Comparison of ENCODE assay signal across 26 mouse cellular contexts in the genomic region with DNA sequence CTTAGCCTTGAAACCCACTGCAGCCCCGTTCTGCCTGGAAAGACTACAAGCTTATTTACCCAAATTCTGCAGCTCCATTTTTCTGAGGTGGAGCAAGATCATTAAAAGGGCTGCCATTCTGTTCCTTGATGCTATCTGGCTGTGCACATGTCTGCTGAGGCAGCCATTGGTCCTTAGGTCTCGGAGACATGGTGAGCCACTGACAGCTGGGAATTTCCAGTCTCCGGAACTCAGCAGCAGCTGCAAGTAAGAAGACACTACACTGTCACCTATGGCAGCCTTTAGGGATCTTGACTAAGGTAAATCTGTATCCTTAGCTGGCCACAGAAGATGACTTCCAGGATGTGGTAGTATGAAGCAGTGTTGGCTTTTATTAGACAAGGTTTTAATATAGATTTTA.
"Had no signal": no experiment of that assay in that cellular context is flagged by ENCODE, and none has a peak within 500 bp of the region (broad histone marks: within the 10 kb centered on the region; RNA-seq: fewer than 3 reads in every experiment).

No protein-coding gene starts in this region.

- H3K9ac ChIP-seq: embryonic facial prominence, embryonic 12.5 days; embryonic facial prominence, embryonic 13.5 days; embryonic facial prominence, embryonic 15.5 days; forebrain, embryonic 12.5 days; forebrain, embryonic 13.5 days; forebrain, embryonic 15.5 days; forebrain, postnatal 0 days had no signal

- ATAC-seq: forebrain, embryonic 13.5 days; forebrain, embryonic 14.5 days; forebrain, embryonic 15.5 days; forebrain, embryonic 16.5 days; forebrain, postnatal 0 days had no signal

- DNase-seq: cerebellum, adult 8-10 months; cerebellum, adult 9-10 months; cerebellum, adult 9-11 months; cerebellum, postnatal 10 days; cerebellum, postnatal 14 days; cerebellum, postnatal 25 days; cerebellum, postnatal 36 days; embryo, embryonic 11 days; forebrain, postnatal 0 days; gastrocnemius, adult 2 months; gastrocnemius, postnatal 10 days; gastrocnemius, postnatal 14 days; gastrocnemius, postnatal 25 days; gastrocnemius, postnatal 36 days; heart, adult 18-20 months; heart, adult 2 months had no signal

- H3K4me2 ChIP-seq: embryonic facial prominence, embryonic 12.5 days; embryonic facial prominence, embryonic 13.5 days; embryonic facial prominence, embryonic 15.5 days; forebrain, embryonic 12.5 days; forebrain, embryonic 13.5 days; forebrain, embryonic 15.5 days had no signal

- H3K4me3 ChIP-seq: embryonic facial prominence, embryonic 12.5 days; embryonic facial prominence, embryonic 13.5 days; embryonic facial prominence, embryonic 15.5 days; erythroblast, embryonic 14.5 days; forebrain, embryonic 10.5 days; forebrain, embryonic 12.5 days; forebrain, embryonic 13.5 days; forebrain, embryonic 15.5 days; gastrocnemius, adult 2 months; heart, adult 2 months had no signal

- H3K27ac ChIP-seq: embryonic facial prominence, embryonic 12.5 days; embryonic facial prominence, embryonic 13.5 days; embryonic facial prominence, embryonic 15.5 days; forebrain, embryonic 10.5 days; forebrain, embryonic 12.5 days; forebrain, embryonic 13.5 days; forebrain, embryonic 15.5 days; gastrocnemius, adult 2 months; heart, adult 2 months had no signal

- H3K27me3 ChIP-seq: embryonic facial prominence, embryonic 12.5 days; embryonic facial prominence, embryonic 13.5 days; forebrain, embryonic 13.5 days; forebrain, embryonic 15.5 days had no signal

- H3K9me3 ChIP-seq: embryonic facial prominence, embryonic 12.5 days; embryonic facial prominence, embryonic 13.5 days; embryonic facial prominence, embryonic 15.5 days; forebrain, embryonic 10.5 days; forebrain, embryonic 12.5 days; forebrain, embryonic 13.5 days; forebrain, embryonic 15.5 days had no signal

- H3K36me3 ChIP-seq: embryonic facial prominence, embryonic 12.5 days; embryonic facial prominence, embryonic 13.5 days; embryonic facial prominence, embryonic 15.5 days; forebrain, embryonic 10.5 days; forebrain, embryonic 12.5 days; forebrain, embryonic 15.5 days had no signal
